Mouse (Mus musculus): Measurements from ENCODE around the gene Ticam1. TPM values are rescaled to one million over a fixed set of nuclear protein-coding genes. Genes with fewer than 3 reads are reported as not detected.

Gene Ticam1
- polyA plus RNA-seq, 1 experiment, result 4.2 TPM

GRCm38 (mm10) chr17:56233818-56234469 is 42.6 kb downstream of the Ticam1 start:
- peaks cover 2% of the 10 kb centered on the region for H3K4me1 ChIP-seq (ENCODE audit: control insufficient read depth, insufficient read depth, low read length)
- no peak overlapping the region for H3K4me3 ChIP-seq (ENCODE audit: insufficient read depth, low read length)
- H3K27ac ChIP-seq (ENCODE audit: insufficient read depth, low read length), result peak overlapping the region; percentile 61
- TF ChIP-seq CTCF (IDR thresholded peaks at IDR 0.05; ENCODE audit: extremely low read depth, insufficient read depth, low read length) (no peak), POLR2A (IDR thresholded peaks at IDR 0.05; ENCODE audit: extremely low read depth, insufficient read depth, low read length) (no peak)

GRCm38 (mm10) chr17:56233389-56233788 is 43.2 kb downstream of the Ticam1 start:
- TF ChIP-seq POLR2A (IDR thresholded peaks at IDR 0.05; ENCODE audit: extremely low read depth, insufficient read depth, low read length), result no peak
- TF ChIP-seq CTCF (IDR thresholded peaks at IDR 0.05; ENCODE audit: extremely low read depth, insufficient read depth, low read length), result no peak
- H3K4me3 ChIP-seq (ENCODE audit: insufficient read depth, low read length), result no peak overlapping the region

GRCm38 (mm10) chr17:56229943-56230342 is 46.6 kb downstream of the Ticam1 start:
- no peak overlapping the region for H3K27ac ChIP-seq (ENCODE audit: insufficient read depth, low read length)
- TF ChIP-seq POLR2A (IDR thresholded peaks at IDR 0.05; ENCODE audit: extremely low read depth, insufficient read depth, low read length), result no peak
- TF ChIP-seq CTCF (IDR thresholded peaks at IDR 0.05; ENCODE audit: extremely low read depth, insufficient read depth, low read length), result no peak
- no peak overlapping the region for H3K4me3 ChIP-seq (ENCODE audit: insufficient read depth, low read length)
- peaks cover 2% of the 10 kb centered on the region for H3K4me1 ChIP-seq (ENCODE audit: control insufficient read depth, insufficient read depth, low read length)

More at GRCm38 (mm10) chr17:56233389-56233788, 43.2 kb downstream of the Ticam1 start:
- 0 out of 2 replicates have a peak overlapping the region, but pooled peaks have one; percentile 9 for H3K27ac ChIP-seq (ENCODE audit: insufficient read depth, low read length)
- peaks cover 2% of the 10 kb centered on the region for H3K4me1 ChIP-seq (ENCODE audit: control insufficient read depth, insufficient read depth, low read length)

- Histone ChIP-seq H3K4me3 (ENCODE audit: insufficient read depth, low read length) (no peak overlapping the region), H3K27ac (ENCODE audit: insufficient read depth, low read length) (no peak overlapping the region), H3K4me1 (ENCODE audit: control insufficient read depth, insufficient read depth, low read length) (no peaks in the 10 kb centered on the region; the same call in 1 of the 2 replicates)
- TF ChIP-seq POLR2A (IDR thresholded peaks at IDR 0.05; ENCODE audit: extremely low read depth, insufficient read depth, low read length) (no peak), CTCF (IDR thresholded peaks at IDR 0.05; ENCODE audit: extremely low read depth, insufficient read depth, low read length) (no peak)
Observed at GRCm38 (mm10) chr17:56226566-56226965, 50.0 kb downstream of the Ticam1 start.

GRCm38 (mm10) chr17:56224916-56225315 is 51.7 kb downstream of the Ticam1 start:
- H3K27ac ChIP-seq (ENCODE audit: insufficient read depth, low read length), result no peak overlapping the region
- no peaks in the 10 kb centered on the region for H3K4me1 ChIP-seq (ENCODE audit: control insufficient read depth, insufficient read depth, low read length)
- no peak overlapping the region for H3K4me3 ChIP-seq (ENCODE audit: insufficient read depth, low read length)
- TF ChIP-seq CTCF (IDR thresholded peaks at IDR 0.05; ENCODE audit: extremely low read depth, insufficient read depth, low read length) (no peak), POLR2A (IDR thresholded peaks at IDR 0.05; ENCODE audit: extremely low read depth, insufficient read depth, low read length) (no peak)

- H3K27ac ChIP-seq (ENCODE audit: insufficient read depth, low read length), result no peak overlapping the region
Observed at GRCm38 (mm10) chr17:56219805-56220204, 56.8 kb downstream of the Ticam1 start.

More at GRCm38 (mm10) chr17:56219805-56220204, 56.8 kb downstream of the Ticam1 start:
- peaks cover 18% of the 10 kb centered on the region for H3K4me1 ChIP-seq (ENCODE audit: control insufficient read depth, insufficient read depth, low read length)
- H3K4me3 ChIP-seq (ENCODE audit: insufficient read depth, low read length), result no peak overlapping the region
- TF ChIP-seq CTCF (IDR thresholded peaks at IDR 0.05; ENCODE audit: extremely low read depth, insufficient read depth, low read length), result no peak
- no peak for TF ChIP-seq POLR2A (IDR thresholded peaks at IDR 0.05; ENCODE audit: extremely low read depth, insufficient read depth, low read length)

Other genes with a start within 250 kb of the Ticam1 start
- gene Sh3gl1, start 240.2 kb downstream of the Ticam1 start, polyA plus RNA-seq (2012; rRNA removed), result 56.5 and 59.4 TPM in 2 replicates
- 2.6 and 2.8 TPM in 2 replicates for gene Chaf1a, start 236.3 kb downstream of the Ticam1 start, polyA plus RNA-seq (2012; rRNA removed)
- 109 and 120 TPM in 2 replicates for gene Ubxn6, start 201.8 kb downstream of the Ticam1 start, polyA plus RNA-seq (2012; rRNA removed)
- gene Hdgfl2, start 197.2 kb downstream of the Ticam1 start, polyA plus RNA-seq (2012; rRNA removed), result 126 and 148 TPM in 2 replicates
- gene Plin4, start 167.0 kb downstream of the Ticam1 start, polyA plus RNA-seq (2012; rRNA removed), result 0.73 and 1.2 TPM in 2 replicates
- gene Plin5, start 159.2 kb downstream of the Ticam1 start, polyA plus RNA-seq (2012; rRNA removed), result 0.55 and 0.67 TPM in 2 replicates
- 2.6 and 3.1 TPM in 2 replicates for gene Lrg1, start 154.8 kb downstream of the Ticam1 start, polyA plus RNA-seq (2012; rRNA removed)
- gene Sema6b, start 136.4 kb downstream of the Ticam1 start, polyA plus RNA-seq (2012; rRNA removed), result 87.3 and 88.9 TPM in 2 replicates
- 7.5 and 8.5 TPM in 2 replicates for gene Tnfaip8l1, start 114.3 kb downstream of the Ticam1 start, polyA plus RNA-seq (2012; rRNA removed)
- gene Mydgf, start 92.9 kb downstream of the Ticam1 start, polyA plus RNA-seq (2012; rRNA removed), result 43.3 and 45.8 TPM in 2 replicates
- 51.2 and 52.0 TPM in 2 replicates for gene Dpp9, start 57.9 kb downstream of the Ticam1 start, polyA plus RNA-seq (2012; rRNA removed)
- 23.3 and 24.1 TPM in 2 replicates for gene Fem1a, start 20.0 kb downstream of the Ticam1 start, polyA plus RNA-seq (2012; rRNA removed)
- 8.4 and 10.1 TPM in 2 replicates for gene Plin3, start 16.1 kb upstream of the Ticam1 start, polyA plus RNA-seq (2012; rRNA removed)
- not detected in 2 replicates for gene Arrdc5, start 23.5 kb upstream of the Ticam1 start, polyA plus RNA-seq (2012; rRNA removed)
- 1.1 and 1.8 TPM in 2 replicates for gene Uhrf1, start 26.5 kb upstream of the Ticam1 start, polyA plus RNA-seq (2012; rRNA removed)
- 43.5 and 45.0 TPM in 2 replicates for gene Kdm4b, start 49.3 kb upstream of the Ticam1 start, polyA plus RNA-seq (2012; rRNA removed)
- gene Ptprs, start 199.7 kb upstream of the Ticam1 start, polyA plus RNA-seq (2012; rRNA removed), result 688 and 773 TPM in 2 replicates
- gene Znrf4, start 235.6 kb upstream of the Ticam1 start, polyA plus RNA-seq (2012; rRNA removed), result not detected in 2 replicates